Mouse (Mus musculus) c-Kit-negative CD71-positive TER-119-positive erythroid progenitor cells, embryonic 14.5 days (primary cell): ENCODE results near the gene Fam155a.

Source experiments
- DNase-seq: peaks from one replicate; pipeline ENCODE4 v3.0.0-alpha.2; 2013; ENCODE audit warnings: low read depth, low spot score

Fam155a gene

GRCm38 (mm10) chr8:9288015-9288729, 482.8 kb downstream of the Fam155a start:
- no peak for DNase-seq

DNA sequence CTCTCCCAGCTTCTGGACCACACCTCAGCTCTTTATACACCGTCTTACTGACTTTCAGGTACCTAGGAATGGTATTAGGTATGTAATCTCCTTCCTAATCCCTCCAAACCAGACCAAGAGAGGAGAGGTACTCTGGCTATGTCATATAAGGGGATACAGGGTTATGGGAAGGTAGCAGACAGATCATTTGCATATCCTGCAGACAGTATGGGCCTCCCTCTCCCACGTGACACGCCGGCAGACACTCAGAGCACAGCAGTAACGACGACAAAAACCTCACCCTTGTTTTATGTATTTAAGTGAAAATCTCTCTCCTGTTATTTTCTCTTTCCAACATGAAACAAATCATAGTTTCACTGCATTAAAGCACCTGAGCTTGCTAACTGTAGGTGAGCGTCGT, 496.8 kb downstream of the Fam155a start:
- DNase-seq = no peak

- no peak for DNase-seq
Observed at GRCm38 (mm10) chr8:9264378-9264777, 506.6 kb downstream of the Fam155a start.

DNA sequence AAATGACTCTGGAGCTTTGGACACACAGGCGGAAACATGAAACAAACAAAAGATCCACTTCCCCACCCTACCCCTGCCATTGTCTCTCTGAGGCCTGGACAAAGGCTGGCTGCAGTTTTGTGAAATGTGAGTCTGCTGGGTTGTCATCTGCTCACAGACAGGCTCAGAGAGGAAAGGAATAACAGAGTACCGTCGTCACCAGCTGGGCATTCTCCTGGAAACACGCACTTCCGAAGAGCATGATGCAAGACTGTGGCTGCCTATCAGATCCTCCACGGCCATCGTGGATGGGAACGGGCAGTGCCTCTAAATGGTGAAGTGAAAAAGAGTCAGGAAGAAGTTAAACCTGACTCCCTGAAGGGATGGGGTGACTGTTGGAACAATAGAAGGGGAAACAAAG, 509.4 kb downstream of the Fam155a start:
- no peak for DNase-seq

- no peak for DNase-seq
Observed at GRCm38 (mm10) chr8:9255316-9255715, 515.6 kb downstream of the Fam155a start.

GRCm38 (mm10) chr8:9252991-9253390, 518.0 kb downstream of the Fam155a start:
- DNase-seq = no peak

DNA sequence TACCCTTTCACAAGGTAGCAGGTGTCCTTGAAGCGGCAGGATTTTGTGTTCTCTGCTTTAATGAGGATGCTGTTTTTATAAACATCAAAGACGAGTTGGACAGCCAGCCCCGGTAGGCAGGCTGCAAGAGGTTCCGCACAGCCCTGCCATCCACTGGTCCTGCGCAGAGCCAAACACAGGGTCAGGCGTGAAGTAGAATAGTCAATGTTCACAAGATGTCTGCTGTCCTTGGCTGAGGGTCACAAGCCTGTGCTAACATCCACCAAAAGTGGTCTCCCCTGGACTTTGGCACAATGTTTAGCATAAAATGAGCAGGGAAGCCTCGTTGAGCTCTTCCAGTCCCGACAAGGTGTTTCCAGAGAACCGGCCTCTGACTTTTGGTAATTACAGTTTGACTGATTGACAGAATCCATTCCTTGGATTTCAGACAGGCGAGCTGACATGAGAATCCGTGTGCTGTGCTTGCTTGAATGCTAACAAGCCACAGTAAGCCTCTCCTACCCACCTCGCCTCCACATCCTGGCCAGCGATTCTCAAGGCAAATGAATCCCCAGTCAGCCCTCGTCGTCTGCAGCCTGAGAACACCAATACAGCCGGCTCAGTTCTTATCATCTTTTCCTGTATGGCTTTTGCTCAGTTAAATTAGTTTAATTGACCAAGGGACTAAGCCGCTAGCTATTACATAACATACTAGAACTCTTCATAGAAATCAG, 522.7 kb downstream of the Fam155a start:
- DNase-seq = no peak

DNA sequence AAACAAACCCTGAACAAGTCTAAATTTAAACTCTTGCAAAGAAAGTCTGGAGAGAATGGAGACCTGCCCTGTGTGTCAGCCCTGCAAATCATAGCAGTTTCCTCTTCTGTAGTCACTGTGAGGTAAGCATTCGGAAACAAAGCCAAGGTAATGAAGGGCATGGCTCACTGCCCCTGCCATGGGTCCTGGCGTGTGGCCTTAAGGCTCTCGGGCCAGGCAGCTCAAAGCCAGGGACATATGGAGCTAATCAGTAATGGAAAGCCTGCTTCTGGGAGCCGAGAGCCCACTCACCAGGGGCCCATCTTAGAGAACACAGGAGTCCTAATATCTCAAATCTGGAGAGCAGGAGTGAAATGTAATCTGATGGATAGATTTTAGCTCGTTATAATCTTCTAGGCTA, 525.0 kb downstream of the Fam155a start:
- DNase-seq = no peak

- no peak for DNase-seq
Observed at GRCm38 (mm10) chr8:9240996-9241395, 530.0 kb downstream of the Fam155a start.

- no peak for DNase-seq
Observed at GRCm38 (mm10) chr8:9239741-9240140, 531.2 kb downstream of the Fam155a start.

DNA sequence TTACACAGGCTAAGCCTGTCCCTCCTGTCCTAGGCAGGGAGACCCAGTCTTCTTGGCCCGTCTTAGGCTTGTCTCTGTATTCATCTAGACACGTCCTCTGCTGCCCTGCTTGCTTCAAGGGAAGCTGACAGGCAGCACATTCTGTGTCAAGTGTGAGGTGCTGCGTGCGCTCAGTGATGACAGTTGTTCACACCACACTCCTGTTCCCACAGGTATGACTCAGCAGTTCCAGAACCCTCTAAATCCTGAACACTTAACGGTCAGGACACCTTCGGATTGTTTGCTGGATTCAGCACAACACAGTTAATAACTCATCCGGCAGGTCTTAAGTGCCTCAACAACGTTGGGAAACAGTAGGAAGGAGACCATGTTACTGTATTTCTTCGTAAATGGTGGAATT, 532.0 kb downstream of the Fam155a start:
- DNase-seq = no peak

GRCm38 (mm10) chr8:9233326-9233919, 537.5 kb downstream of the Fam155a start:
- DNase-seq = peak; percentile 13

- DNase-seq = no peak
Observed at GRCm38 (mm10) chr8:9227779-9228464, 543.0 kb downstream of the Fam155a start.

DNA sequence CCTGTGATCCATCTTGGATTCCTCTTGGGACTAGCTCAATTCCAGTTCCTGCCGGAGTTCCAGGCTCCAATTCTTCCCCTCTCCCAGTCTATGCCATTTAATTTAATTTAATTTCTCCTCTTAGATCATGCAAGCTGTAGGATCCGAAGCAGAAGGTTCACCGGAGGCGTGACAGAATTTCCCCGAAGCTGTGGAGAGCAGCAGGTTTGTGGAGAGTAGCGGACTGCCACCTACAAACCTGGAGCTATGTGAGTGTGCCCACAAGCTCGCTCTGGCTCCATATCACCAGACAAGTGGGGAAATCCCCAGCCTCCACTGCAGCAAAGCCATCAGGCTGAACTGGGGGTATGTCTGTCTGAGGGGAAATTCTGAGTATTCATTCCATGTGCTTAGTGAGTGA, 544.2 kb downstream of the Fam155a start:
- no peak for DNase-seq

- no peak for DNase-seq
Observed at GRCm38 (mm10) chr8:9211751-9212150, 559.2 kb downstream of the Fam155a start.

GRCm38 (mm10) chr8:9207505-9208051, 563.4 kb downstream of the Fam155a start:
- DNase-seq = no peak

DNA sequence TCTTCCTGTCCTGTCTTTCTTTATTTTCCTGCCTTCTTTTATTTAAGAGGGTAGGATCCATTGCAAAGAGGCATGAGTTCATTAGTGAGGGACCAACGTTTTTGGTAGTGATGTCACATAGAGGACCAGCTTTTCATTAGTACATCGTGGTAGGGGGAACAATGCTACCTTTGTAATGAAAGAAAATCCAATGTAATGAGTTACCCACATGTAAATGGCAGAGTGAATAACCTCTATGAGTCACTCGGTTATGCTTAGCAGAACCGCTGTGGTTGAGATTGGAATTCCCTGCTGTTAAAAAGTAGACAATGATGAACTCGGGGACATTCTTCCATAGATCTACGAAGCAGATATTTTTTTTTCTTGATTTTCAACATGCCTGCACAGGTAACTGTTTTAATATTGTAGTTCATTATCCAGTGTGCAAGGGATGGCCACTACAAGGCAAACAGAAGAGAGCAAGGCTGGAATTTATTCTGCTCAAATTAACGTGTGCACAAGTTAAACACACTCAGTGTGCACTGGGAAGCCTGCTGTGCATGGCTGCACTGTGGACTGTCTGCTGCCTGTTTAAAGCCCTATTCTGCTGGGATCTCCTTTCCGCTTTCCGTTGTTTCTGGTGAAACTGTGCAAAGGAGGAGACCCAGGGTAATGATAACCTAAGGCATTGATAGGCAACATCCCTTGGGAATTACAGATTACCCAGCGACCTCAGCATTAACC, 566.5 kb downstream of the Fam155a start:
- no peak for DNase-seq

DNA sequence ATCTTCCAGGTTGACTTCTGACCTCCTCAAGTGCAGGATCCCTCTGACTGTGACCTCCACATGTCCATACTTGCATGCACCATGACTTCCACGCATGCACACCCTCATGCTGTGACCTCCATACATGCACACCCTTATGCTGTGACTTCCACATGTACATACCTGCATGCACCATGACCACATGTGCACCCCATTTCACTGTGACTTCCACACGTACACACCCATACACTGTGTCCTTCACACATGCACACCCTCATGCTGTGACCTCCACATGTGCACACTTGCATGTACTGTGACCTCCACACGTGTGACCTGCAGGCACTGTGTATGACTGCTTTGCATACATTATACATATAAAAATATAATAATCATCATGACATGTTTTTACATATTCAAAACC, 570.9 kb downstream of the Fam155a start:
- no peak for DNase-seq

DNA sequence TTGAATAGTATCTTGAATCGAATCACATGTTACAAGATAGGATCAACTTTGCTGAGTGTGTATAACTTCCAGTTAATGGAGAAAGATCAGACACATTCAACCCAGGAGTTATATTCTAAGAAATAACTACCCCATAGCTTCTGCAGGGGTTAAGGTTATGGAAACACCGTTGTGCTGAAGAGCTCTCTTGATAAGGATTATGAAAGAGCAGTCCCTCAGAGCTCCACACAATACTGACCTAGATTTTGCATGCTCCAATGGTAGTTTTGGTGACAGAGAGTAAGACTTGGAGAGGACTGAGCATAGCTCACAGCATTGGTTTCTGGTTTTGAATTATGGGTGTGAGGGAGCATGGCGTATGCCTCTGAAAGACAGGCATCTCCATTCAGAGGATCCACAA, 579.3 kb downstream of the Fam155a start:
- no peak for DNase-seq

DNA sequence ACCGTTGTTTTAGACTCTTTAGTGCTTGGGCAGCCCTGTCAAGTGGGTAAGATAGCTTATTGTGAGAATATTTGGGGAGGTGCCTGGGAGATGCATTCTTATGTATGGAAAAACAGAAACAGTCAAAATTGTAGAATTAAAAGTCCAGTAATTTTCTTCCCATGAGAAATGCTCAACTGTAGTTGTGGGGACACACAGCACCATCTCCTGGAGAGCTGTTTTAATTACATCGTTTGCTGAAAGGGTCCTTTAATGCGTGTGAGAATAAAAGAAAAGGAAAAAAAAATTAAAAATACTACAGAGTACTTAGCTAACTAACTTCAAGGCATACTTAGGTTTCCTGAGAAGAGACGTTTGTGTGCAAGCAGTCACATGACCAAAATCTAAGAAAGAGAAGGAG, 582.3 kb downstream of the Fam155a start:
- no peak for DNase-seq

GRCm38 (mm10) chr8:9185200-9185599, 585.8 kb downstream of the Fam155a start:
- DNase-seq = no peak
